13 mouse cellular contexts compared by ENCODE assay signal in the genomic region with DNA sequence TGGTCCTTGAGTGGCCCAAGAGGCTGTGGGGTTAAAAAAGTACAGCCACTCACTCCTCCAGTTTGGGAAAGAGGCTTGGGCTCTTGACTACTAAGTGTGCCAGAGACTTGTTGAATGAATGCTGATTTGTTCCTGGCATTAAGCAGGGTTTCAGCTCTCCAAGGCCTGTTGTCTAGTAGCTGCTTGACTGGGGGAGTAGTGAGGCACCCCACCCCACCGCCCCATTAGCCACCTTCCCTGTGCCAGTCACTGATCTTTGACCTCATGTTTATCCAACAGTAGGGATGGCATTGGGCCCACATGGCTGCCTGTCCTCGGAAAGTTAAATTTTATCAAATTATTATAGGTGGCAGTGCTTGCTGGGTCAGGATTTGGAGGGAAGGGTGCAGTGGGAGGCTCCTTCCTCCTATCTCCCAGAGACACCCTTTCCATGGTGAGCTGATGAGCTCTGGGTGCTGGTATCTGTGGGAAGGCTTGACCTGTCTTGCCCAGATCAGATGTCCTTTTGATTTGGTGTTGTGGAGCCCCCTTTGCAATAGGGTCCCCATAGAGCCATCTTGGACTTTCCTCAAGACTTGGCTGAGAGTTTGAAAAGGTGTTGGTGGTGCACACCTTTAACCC. TPM values are rescaled to one million over a fixed set of nuclear protein-coding genes. Genes with fewer than 3 reads are reported as not detected.
DNase-seq lines count a peak whose midpoint lies in the region; ATAC-seq lines count a peak whose summit lies in the region.
"Had no signal": no experiment of that assay in that cellular context is flagged by ENCODE, and none has a peak within 500 bp of the region (broad histone marks: within the 10 kb centered on the region; RNA-seq: fewer than 3 reads in every experiment).

No protein-coding gene starts in this region.

- ATAC-seq in heart, embryonic 15.5 days (replicated peaks; ENCODE audit: insufficient number of reproducible peaks, insufficient read depth, low FRiP score, low read depth), result no peak
- ATAC-seq in megakaryocyte, adult 5-6 weeks (ENCODE audit: poor library complexity, severe bottlenecking), result no peak
- peak; percentile 59 for ATAC-seq in megakaryocyte-erythroid progenitor cell, adult 5-6 weeks (replicated peaks; ENCODE audit: low FRiP score, low TSS enrichment, poor library complexity, severe bottlenecking)

- no peak for DNase-seq in heart, adult 8-10 months (ENCODE audit: low spot score)
- DNase-seq in kidney, postnatal 14 days, result peak; percentile 67
- no peak for DNase-seq in retina, postnatal 1 day
- DNase-seq: adrenal gland, adult 2 months; cerebellum, postnatal 36 days; thymus, postnatal 4 days had no signal

- H3K27me3 ChIP-seq in heart, embryonic 15.5 days, result no peaks in the 10 kb centered on the region
- no peaks in the 10 kb centered on the region for H3K27me3 ChIP-seq in megakaryocyte, embryonic 14.5 days (replicated peaks)
- H3K27me3 ChIP-seq: embryonic facial prominence, embryonic 15.5 days; lung, embryonic 15.5 days had no signal

- no peak overlapping the region for H3K4me3 ChIP-seq in heart, embryonic 15.5 days
- H3K4me3 ChIP-seq in megakaryocyte, embryonic 14.5 days (replicated peaks), result peak overlapping the region; percentile 70
- H3K4me3 ChIP-seq: embryonic facial prominence, embryonic 15.5 days; lung, embryonic 15.5 days had no signal

- no peaks in the 10 kb centered on the region for H3K9me3 ChIP-seq in heart, embryonic 15.5 days (replicated peaks)
- H3K9me3 ChIP-seq in megakaryocyte, embryonic 14.5 days, result no peaks in the 10 kb centered on the region
- H3K9me3 ChIP-seq: embryonic facial prominence, embryonic 15.5 days; lung, embryonic 15.5 days had no signal

- 49% methylated on average over 2 of the region's 2 CpGs for WGBS in heart, embryonic 15.5 days

- H3K9ac ChIP-seq in heart, embryonic 15.5 days, result no peak overlapping the region
- H3K9ac ChIP-seq: embryonic facial prominence, embryonic 15.5 days; lung, embryonic 15.5 days had no signal

- peaks cover 22% of the 10 kb centered on the region for H3K4me1 ChIP-seq in heart, embryonic 15.5 days (replicated peaks)
- peaks cover 83% of the 10 kb centered on the region for H3K4me1 ChIP-seq in megakaryocyte, embryonic 14.5 days
- H3K4me1 ChIP-seq: embryonic facial prominence, embryonic 15.5 days had no signal

- no peaks in the 10 kb centered on the region for H3K36me3 ChIP-seq in heart, embryonic 15.5 days
- peaks cover 63% of the 10 kb centered on the region for H3K36me3 ChIP-seq in megakaryocyte, embryonic 14.5 days (replicated peaks; ENCODE audit: low read length)
- H3K36me3 ChIP-seq: embryonic facial prominence, embryonic 15.5 days; lung, embryonic 15.5 days had no signal

- H3K4me2 ChIP-seq in heart, embryonic 15.5 days, result no peak overlapping the region
- H3K4me2 ChIP-seq: embryonic facial prominence, embryonic 15.5 days; lung, embryonic 15.5 days had no signal

- H3K27ac ChIP-seq in heart, embryonic 15.5 days, result peak overlapping the region; percentile 0; the same call in 1 of the 2 replicates
- H3K27ac ChIP-seq: embryonic facial prominence, embryonic 15.5 days; lung, embryonic 15.5 days; stomach, postnatal 0 days had no signal

RNA-seq across cellular contexts. Expression of a gene that starts 7.5 kb away (rescaled TPM):
- polyA plus RNA-seq in heart, embryonic 15.5 days (2015; fragmentation: Nextera tagmentation; extraction: Ambion mirVana), result 20.8 and 26.9 TPM in 2 replicates
- 10 to 100 TPM; 79.2 to 97.9 (median 83.9) TPM for total RNA-seq in heart, adult 8-10 months (2022)
- polyA plus RNA-seq in megakaryocyte, embryonic 14.5 days (2012; ENCODE audit: insufficient read depth, low replicate concordance), result 13.8 and 21.9 TPM in 2 replicates
- total RNA-seq in megakaryocyte, adult 5-6 weeks (2015), result 17.9 and 32.0 TPM in 2 replicates
- total RNA-seq in megakaryocyte, adult 5-6 weeks (2017), result 24.4 and 26.3 TPM in 2 replicates
- total RNA-seq in megakaryocyte-erythroid progenitor cell, adult 5-6 weeks (2014; fragmentation: Nextera tagmentation), result 15.0 and 15.6 TPM in 2 replicates
- total RNA-seq in megakaryocyte-erythroid progenitor cell, adult 5-6 weeks (2017), result 10.9 and 26.8 TPM in 2 replicates

RNA-seq across cellular contexts. Expression of a gene that starts 17.3 kb away (rescaled TPM):
- polyA plus RNA-seq in heart, embryonic 15.5 days (2015; fragmentation: Nextera tagmentation; extraction: Ambion mirVana), result 138 and 157 TPM in 2 replicates
- total RNA-seq in heart, adult 8-10 months (2022), result 10 to 100 TPM; 33.1 to 42.6 (median 38.3) TPM
- polyA plus RNA-seq in megakaryocyte, embryonic 14.5 days (2012; ENCODE audit: insufficient read depth, low replicate concordance), result 6.9 and 19.1 TPM in 2 replicates
- 619 and 646 TPM in 2 replicates for total RNA-seq in megakaryocyte, adult 5-6 weeks (2015)
- 482 and 494 TPM in 2 replicates for total RNA-seq in megakaryocyte, adult 5-6 weeks (2017)
- 722 and 749 TPM in 2 replicates for total RNA-seq in megakaryocyte-erythroid progenitor cell, adult 5-6 weeks (2014; fragmentation: Nextera tagmentation)
- total RNA-seq in megakaryocyte-erythroid progenitor cell, adult 5-6 weeks (2017), result 719 and 736 TPM in 2 replicates

RNA-seq across cellular contexts. Expression of a gene that starts 22.8 kb away (rescaled TPM):
- 40.2 and 41.3 TPM in 2 replicates for polyA plus RNA-seq in heart, embryonic 15.5 days (2015; fragmentation: Nextera tagmentation; extraction: Ambion mirVana)
- total RNA-seq in heart, adult 8-10 months (2022), result 10 to 100 TPM; 25.1 to 29.2 (median 26.2) TPM
- 23.1 and 24.3 TPM in 2 replicates for polyA plus RNA-seq in megakaryocyte, embryonic 14.5 days (2012; ENCODE audit: insufficient read depth, low replicate concordance)
- total RNA-seq in megakaryocyte, adult 5-6 weeks (2015), result 44.3 and 52.5 TPM in 2 replicates
- 18.4 and 18.8 TPM in 2 replicates for total RNA-seq in megakaryocyte, adult 5-6 weeks (2017)
- 29.5 and 41.7 TPM in 2 replicates for total RNA-seq in megakaryocyte-erythroid progenitor cell, adult 5-6 weeks (2014; fragmentation: Nextera tagmentation)
- 24.2 and 28.3 TPM in 2 replicates for total RNA-seq in megakaryocyte-erythroid progenitor cell, adult 5-6 weeks (2017)

Comparison
In these comparisons a context has a peak if more than half of its experiments do, and no peak if none do; other contexts are left out.
1. RNA of a gene that starts 17.3 kb away (total RNA-seq): 719 to 749 TPM in megakaryocyte-erythroid progenitor cell, adult 5-6 weeks and 482 to 646 TPM in megakaryocyte, adult 5-6 weeks; 33.1 to 42.6 TPM in heart, adult 8-10 months; every median in the first group is over 10 times any median in the second.